Mouse (Mus musculus) lung, postnatal 0 days (tissue): ENCODE measurements at regions not wholly inside any gene's neighbourhood (a gene's known extent, or its start where the extent isn't known, plus 50 kb on each side); places are given as distances from the start of the nearest gene placed in this dataset.

Experiments
- ATAC-seq: fragments of 200-750 bp; cut with Nextera tagmentation; 2 replicates; pipeline ENCODE4 v1.8.0; 2017; ENCODE audit warnings: moderate library complexity
- DNase-seq: peaks from one replicate; pipeline ENCODE4 v3.0.0-alpha.2; 2016; ENCODE audit warnings: low spot score
- H3K27ac ChIP-seq: fragments of 300-500 bp; sonication (generic); 2 replicates; pipeline ENCODE4 v1.5.1; 2014; ENCODE audit warnings: antibody characterized with exemption, mild to moderate bottlenecking, low read length, mixed read lengths
- H3K27me3 ChIP-seq: fragments of 300-500 bp; sonication (generic); replicated peaks from 2 replicates; pipeline ENCODE4 v1.6.1; 2014; ENCODE audit warnings: low read length, mixed read lengths; ENCODE audit not compliant: insufficient read depth
- H3K36me3 ChIP-seq: fragments of 300-500 bp; sonication (generic); 2 replicates; pipeline ENCODE4 v1.6.1; 2014; ENCODE audit warnings: low read length, mixed read lengths; ENCODE audit not compliant: insufficient read depth
- H3K4me1 ChIP-seq: fragments of 300-500 bp; sonication (generic); 2 replicates; pipeline ENCODE4 v1.6.1; 2014; ENCODE audit warnings: antibody characterized with exemption, low read depth, low read length, mixed read lengths; ENCODE audit not compliant: insufficient read depth
- H3K4me2 ChIP-seq: fragments of 300-500 bp; sonication (generic); replicated peaks from 2 replicates; pipeline ENCODE4 v1.6.1; 2014; ENCODE audit warnings: low read depth, mild to moderate bottlenecking, low read length, moderate library complexity, mixed read lengths
- H3K4me3 ChIP-seq: fragments of 300-500 bp; sonication (generic); 2 replicates; pipeline ENCODE4 v1.5.1; 2014; ENCODE audit warnings: low read depth, low read length
- H3K9ac ChIP-seq: fragments of 300-500 bp; sonication (generic); replicated peaks from 2 replicates; pipeline ENCODE4 v1.6.1; 2014; ENCODE audit warnings: low read depth, mild to moderate bottlenecking
- H3K9me3 ChIP-seq: fragments of 300-500 bp; sonication (generic); 2 replicates; pipeline ENCODE4 v1.6.1; 2016; ENCODE audit warnings: low read length, mixed read lengths
- CTCF ChIP-seq: IDR thresholded peaks from 2 replicates; pipeline ENCODE4 v1.5.1; 2016; ENCODE audit warnings: antibody characterized with exemption, mild to moderate bottlenecking
- EP300 ChIP-seq: IDR thresholded peaks from 2 replicates; pipeline ENCODE4 v1.6.1; 2016; ENCODE audit warnings: antibody characterized with exemption, mild to moderate bottlenecking, control low read depth
- WGBS: fragments of 180-500 bp; shearing (Covaris S2); extraction: QIAGEN DNeasy Blood & Tissue Kit; methylation state at CpG from one replicate; pipeline ENCODE4 v1.1.7; 2014; 5-methylcytosine and 5-hydroxymethylcytosine counted together

DNA sequence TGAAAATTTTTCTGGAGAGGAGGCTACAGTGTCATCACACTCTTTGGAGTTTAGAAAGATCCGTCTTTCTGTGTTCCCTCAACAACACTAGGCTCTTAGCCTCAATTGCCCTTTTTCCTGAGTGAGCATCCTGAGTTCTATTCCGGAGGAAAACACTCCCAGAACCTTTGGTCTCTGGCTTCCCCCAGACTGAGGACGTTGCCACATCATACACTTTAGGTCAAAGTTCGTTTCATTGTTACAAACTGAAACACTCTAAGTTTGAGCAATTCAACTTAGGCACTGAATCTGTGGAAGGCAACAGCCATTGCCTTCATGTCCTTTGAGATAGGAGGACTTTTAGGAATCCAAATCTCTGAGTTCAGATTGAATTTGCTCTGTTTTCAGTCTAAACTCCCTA is 85.0 kb downstream of the Arl4a start:
- ATAC-seq = no peak

DNA sequence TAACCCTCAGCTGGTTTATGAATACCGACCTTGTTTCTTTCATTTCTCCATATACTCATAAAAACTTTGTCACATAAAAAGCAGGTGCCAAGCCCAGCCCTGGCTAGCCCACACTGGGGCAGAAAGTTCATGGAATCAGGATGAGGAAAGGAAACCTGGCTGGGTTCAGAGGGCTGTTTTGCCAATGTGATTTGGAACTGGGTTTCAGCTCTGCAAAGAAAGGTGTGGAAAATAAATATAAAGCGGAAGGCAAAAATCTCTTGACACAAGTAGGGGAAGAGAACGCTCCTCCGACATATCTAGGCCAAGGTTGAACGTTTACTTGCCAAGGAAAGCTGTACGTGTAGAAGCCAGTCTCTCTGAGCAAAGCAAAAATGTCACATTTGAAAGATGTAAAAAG is 85.9 kb downstream of the Arl4a start:
- Histone ChIP-seq H3K4me1 (no peaks in the 10 kb centered on the region), H3K27me3 (no peaks in the 10 kb centered on the region), H3K27ac (no peak overlapping the region), H3K4me2 (no peak overlapping the region), H3K9me3 (no peaks in the 10 kb centered on the region), H3K4me3 (no peak overlapping the region), H3K36me3 (no peaks in the 10 kb centered on the region), H3K9ac (no peak overlapping the region)
- ATAC-seq (no peak), DNase-seq (no peak)
- 72% methylated on average over 6 of the region's 6 CpGs for WGBS
- TF ChIP-seq CTCF (no peak), EP300 (no peak)

More for the DNA sequence above, 85.0 kb downstream of the Arl4a start:
- DNase-seq = no peak
- Histone ChIP-seq H3K4me1 (no peaks in the 10 kb centered on the region), H3K4me3 (no peak overlapping the region), H3K27me3 (no peaks in the 10 kb centered on the region), H3K9me3 (no peaks in the 10 kb centered on the region), H3K9ac (no peak overlapping the region), H3K36me3 (no peaks in the 10 kb centered on the region), H3K27ac (no peak overlapping the region), H3K4me2 (no peak overlapping the region)
- TF ChIP-seq EP300 = no peak
- WGBS = 58% methylated on average over 4 of the region's 4 CpGs

DNA sequence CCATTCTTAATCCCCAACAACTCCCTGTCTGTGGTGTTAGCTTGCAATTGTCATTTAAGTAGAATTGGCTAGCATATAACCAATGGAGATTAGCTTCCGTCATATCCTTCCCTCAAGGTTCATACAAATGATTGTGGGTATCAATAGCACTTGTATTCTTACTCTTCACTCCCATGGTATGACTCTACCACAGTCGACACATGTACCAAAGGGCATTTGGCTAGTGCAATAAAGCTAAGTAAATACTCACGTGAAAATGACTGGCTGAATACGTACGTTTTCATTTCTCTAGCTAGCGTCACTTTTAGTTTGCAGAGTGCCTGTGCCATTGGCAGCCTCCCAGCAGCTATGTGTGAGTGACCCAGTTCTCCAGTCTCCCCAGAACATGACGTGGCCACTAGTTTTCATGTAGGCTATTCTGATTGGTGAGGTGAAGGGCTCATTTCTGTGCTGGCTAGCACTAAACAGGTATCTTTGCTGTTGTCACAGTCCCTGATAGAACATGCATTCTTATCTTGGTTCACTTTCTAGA is 87.5 kb downstream of the Arl4a start:
- H3K27ac ChIP-seq = no peak overlapping the region
- 56% methylated on average over 7 of the region's 7 CpGs for WGBS
- ATAC-seq (peak; percentile 64), DNase-seq (peak; percentile 52)
- TF ChIP-seq EP300 (no peak), CTCF (no peak)
- no peak overlapping the region for H3K9ac ChIP-seq
- H3K27me3 ChIP-seq = no peaks in the 10 kb centered on the region
- H3K36me3 ChIP-seq = no peaks in the 10 kb centered on the region
- no peak overlapping the region for H3K4me2 ChIP-seq
- no peak overlapping the region for H3K4me3 ChIP-seq
- H3K4me1 ChIP-seq = no peaks in the 10 kb centered on the region
- H3K9me3 ChIP-seq = no peaks in the 10 kb centered on the region

DNA sequence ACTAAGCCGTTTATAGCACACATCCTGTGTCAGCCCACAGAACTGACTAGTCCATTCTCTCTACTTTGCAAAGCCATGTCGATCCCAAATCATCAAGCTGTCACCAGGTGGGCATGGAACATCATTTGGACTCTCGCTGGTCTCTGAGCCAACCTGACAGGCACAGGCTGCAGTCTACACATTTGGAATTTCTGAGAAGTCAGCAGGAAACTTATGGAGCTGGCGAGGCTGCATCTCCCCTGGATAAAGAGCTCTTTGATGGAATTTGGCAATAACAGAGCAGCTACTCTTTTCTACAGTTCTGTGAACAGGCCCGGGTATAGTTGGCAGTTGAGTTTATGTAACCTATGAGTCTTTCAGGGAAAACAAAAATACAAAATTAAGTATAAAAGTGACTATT is 94.9 kb downstream of the Arl4a start:
- WGBS = 61% methylated on average over 5 of the region's 5 CpGs
- H3K27ac ChIP-seq = no peak overlapping the region

DNA sequence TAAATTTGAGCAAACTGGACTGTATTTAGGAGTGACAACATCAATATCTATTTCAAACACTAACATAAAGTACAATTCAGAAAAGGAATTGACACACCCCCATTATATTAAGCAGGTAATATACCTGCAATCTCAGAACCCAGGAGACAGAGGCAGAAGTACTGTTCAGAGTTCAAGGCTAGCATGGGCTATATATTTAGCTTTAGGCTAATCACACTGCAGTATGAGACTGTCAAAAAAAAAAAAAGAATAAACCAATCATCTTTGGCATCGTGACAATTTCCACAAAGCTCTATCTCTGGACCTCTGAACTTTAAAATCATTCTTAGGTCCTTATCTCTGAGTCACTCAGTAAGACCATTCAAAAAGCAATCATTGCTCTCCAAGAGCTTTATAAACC is 96.7 kb downstream of the Arl4a start:
- WGBS = 53% methylated on average over 1 of the region's 1 CpGs
- H3K27me3 ChIP-seq = no peaks in the 10 kb centered on the region
- ATAC-seq = no peak

More for the DNA sequence above, 94.9 kb downstream of the Arl4a start:
- no peak for ATAC-seq
- no peak for DNase-seq
- Histone ChIP-seq H3K9ac (no peak overlapping the region), H3K36me3 (no peaks in the 10 kb centered on the region), H3K4me3 (no peak overlapping the region), H3K27me3 (no peaks in the 10 kb centered on the region), H3K4me2 (no peak overlapping the region), H3K9me3 (no peaks in the 10 kb centered on the region), H3K4me1 (no peaks in the 10 kb centered on the region)
- no peak for TF ChIP-seq CTCF
- TF ChIP-seq EP300 = no peak

DNA sequence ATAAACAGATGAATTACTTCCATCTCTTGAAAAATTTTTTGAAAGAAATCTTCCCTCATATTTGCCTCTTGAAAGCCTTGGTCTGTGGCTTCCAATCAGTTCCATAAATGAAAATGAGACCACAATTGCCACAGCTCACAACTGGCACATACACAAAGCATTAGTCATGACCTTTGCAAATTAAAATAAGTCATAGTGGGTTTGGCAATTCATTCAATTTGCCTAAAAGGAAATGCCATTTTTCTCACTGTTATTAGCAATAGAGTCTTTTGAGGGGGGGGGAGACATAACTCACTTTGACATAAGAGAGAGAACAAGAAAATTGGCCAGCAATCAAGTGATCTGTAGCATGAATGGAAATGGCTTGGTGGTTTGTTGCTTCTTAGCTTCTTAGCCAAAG is 98.8 kb downstream of the Arl4a start:
- ATAC-seq (no peak), DNase-seq (no peak)
- Histone ChIP-seq H3K27ac (no peak overlapping the region), H3K9ac (no peak overlapping the region), H3K4me3 (no peak overlapping the region), H3K4me2 (no peak overlapping the region), H3K4me1 (no peaks in the 10 kb centered on the region), H3K36me3 (no peaks in the 10 kb centered on the region), H3K27me3 (no peaks in the 10 kb centered on the region), H3K9me3 (no peaks in the 10 kb centered on the region)
- TF ChIP-seq CTCF (no peak), EP300 (no peak)

More for the DNA sequence above, 96.7 kb downstream of the Arl4a start:
- Histone ChIP-seq H3K4me1 (no peaks in the 10 kb centered on the region), H3K4me2 (no peak overlapping the region), H3K4me3 (no peak overlapping the region), H3K9me3 (no peaks in the 10 kb centered on the region), H3K27ac (no peak overlapping the region), H3K36me3 (no peaks in the 10 kb centered on the region), H3K9ac (no peak overlapping the region)
- no peak for TF ChIP-seq EP300
- no peak for TF ChIP-seq CTCF
- no peak for DNase-seq

DNA sequence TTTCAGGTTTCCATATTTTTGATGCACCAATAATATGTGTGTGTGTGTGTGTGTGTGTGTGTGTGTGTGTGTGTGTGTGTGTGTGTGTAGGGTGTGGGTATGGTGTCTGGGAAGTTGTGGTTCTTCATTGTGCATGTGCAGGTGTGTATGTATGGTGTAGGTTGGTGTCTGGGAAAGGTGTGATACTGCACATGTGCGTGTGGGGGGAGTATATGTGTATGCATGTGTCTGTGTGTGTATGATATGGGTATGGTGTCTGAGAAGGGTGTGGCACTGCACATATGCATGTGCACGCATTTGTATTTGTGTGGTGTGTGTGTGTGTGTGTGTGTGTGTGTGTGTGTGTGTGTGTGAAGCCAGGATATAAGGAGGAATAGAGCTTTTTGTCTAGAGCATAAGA is 99.6 kb downstream of the Arl4a start:
- H3K27ac ChIP-seq = no peak overlapping the region
- H3K4me3 ChIP-seq = no peak overlapping the region
- no peaks in the 10 kb centered on the region for H3K4me1 ChIP-seq
- no peak overlapping the region for H3K9ac ChIP-seq
- DNase-seq (no peak), ATAC-seq (no peak)
- no peaks in the 10 kb centered on the region for H3K36me3 ChIP-seq
- 77% methylated on average over 2 of the region's 2 CpGs for WGBS
- H3K4me2 ChIP-seq = no peak overlapping the region
- H3K9me3 ChIP-seq = no peaks in the 10 kb centered on the region
- TF ChIP-seq CTCF = no peak
- TF ChIP-seq EP300 = no peak
- no peaks in the 10 kb centered on the region for H3K27me3 ChIP-seq
